Mouse (Mus musculus): ENCODE results near the gene Lrrc18. TPM values are rescaled to one million over a fixed set of nuclear protein-coding genes. Genes with fewer than 3 reads are reported as not detected.
A peak's percentile ranks its signal among the peaks of the same experiment; 100 is the strongest.

Gene Lrrc18
- total and polyA plus RNA-seq, 2 experiments from 2014 or later, result 0.14 to 0.38 TPM

- no peak for TF ChIP-seq CTCF (IDR thresholded peaks at IDR 0.05; ENCODE audit: low read depth)
- TF ChIP-seq EP300 (IDR thresholded peaks at IDR 0.05; ENCODE audit: low read depth), result no peak
- H3K4me3 ChIP-seq (ENCODE audit: low read depth, low read length), result no peak overlapping the region
- ATAC-seq (ENCODE audit: insufficient read depth, low read depth), result no peak
Observed at GRCm38 (mm10) chr14:33019050-33019449, 27.9 kb downstream of the Lrrc18 start.

GRCm38 (mm10) chr14:33019606-33020005, 28.4 kb downstream of the Lrrc18 start:
- H3K27me3 ChIP-seq (ENCODE audit: control insufficient read depth, insufficient read depth, low read length), result no peaks in the 10 kb centered on the region
- peaks cover 9% of the 10 kb centered on the region; the same call in 1 of the 2 replicates for H3K4me1 ChIP-seq (ENCODE audit: control insufficient read depth, insufficient read depth)
- no peak overlapping the region for H3K4me2 ChIP-seq (ENCODE audit: low read depth, low read length)
- H3K9me3 ChIP-seq (replicated peaks; ENCODE audit: control insufficient read depth, low read length), result no peaks in the 10 kb centered on the region
- H3K36me3 ChIP-seq (replicated peaks; ENCODE audit: control insufficient read depth, insufficient read depth, low read length), result no peaks in the 10 kb centered on the region
- H3K4me3 ChIP-seq (ENCODE audit: low read depth, low read length), result no peak overlapping the region
- WGBS, result 71% methylated on average over 5 of the region's 5 CpGs
- no peak for DNase-seq (ENCODE audit: low spot score)
- TF ChIP-seq EP300 (IDR thresholded peaks at IDR 0.05; ENCODE audit: low read depth) (no peak), CTCF (IDR thresholded peaks at IDR 0.05; ENCODE audit: low read depth) (no peak)
- no peak overlapping the region for H3K9ac ChIP-seq (replicated peaks; ENCODE audit: low read depth, low read length)
- no peak for ATAC-seq (ENCODE audit: insufficient read depth, low read depth)
- H3K27ac ChIP-seq (ENCODE audit: low read depth), result no peak overlapping the region

More at GRCm38 (mm10) chr14:33019050-33019449, 27.9 kb downstream of the Lrrc18 start:
- no peaks in the 10 kb centered on the region for H3K36me3 ChIP-seq (replicated peaks; ENCODE audit: control insufficient read depth, insufficient read depth, low read length)
- no peaks in the 10 kb centered on the region for H3K27me3 ChIP-seq (ENCODE audit: control insufficient read depth, insufficient read depth, low read length)
- DNase-seq (ENCODE audit: low spot score), result no peak
- H3K4me2 ChIP-seq (ENCODE audit: low read depth, low read length), result no peak overlapping the region
- H3K27ac ChIP-seq (ENCODE audit: low read depth), result no peak overlapping the region
- H3K4me1 ChIP-seq (ENCODE audit: control insufficient read depth, insufficient read depth), result peaks cover 11% of the 10 kb centered on the region; the same call in 1 of the 2 replicates
- H3K9me3 ChIP-seq (replicated peaks; ENCODE audit: control insufficient read depth, low read length), result no peaks in the 10 kb centered on the region
- 78% methylated on average over 3 of the region's 3 CpGs for WGBS
- H3K9ac ChIP-seq (replicated peaks; ENCODE audit: low read depth, low read length), result no peak overlapping the region

- ATAC-seq (ENCODE audit: insufficient read depth, low read depth) (no peak), DNase-seq (ENCODE audit: low spot score) (no peak)
- Histone ChIP-seq H3K36me3 (replicated peaks; ENCODE audit: control insufficient read depth, insufficient read depth, low read length) (no peaks in the 10 kb centered on the region), H3K9me3 (replicated peaks; ENCODE audit: control insufficient read depth, low read length) (no peaks in the 10 kb centered on the region), H3K27me3 (ENCODE audit: control insufficient read depth, insufficient read depth, low read length) (no peaks in the 10 kb centered on the region), H3K27ac (ENCODE audit: low read depth) (no peak overlapping the region), H3K4me1 (ENCODE audit: control insufficient read depth, insufficient read depth) (no peaks in the 10 kb centered on the region), H3K4me2 (ENCODE audit: low read depth, low read length) (no peak overlapping the region), H3K4me3 (ENCODE audit: low read depth, low read length) (no peak overlapping the region), H3K9ac (replicated peaks; ENCODE audit: low read depth, low read length) (no peak overlapping the region)
- TF ChIP-seq EP300 (IDR thresholded peaks at IDR 0.05; ENCODE audit: low read depth) (no peak), CTCF (IDR thresholded peaks at IDR 0.05; ENCODE audit: low read depth) (no peak)
- 75% methylated on average over 3 of the region's 3 CpGs for WGBS
Observed at GRCm38 (mm10) chr14:33030849-33031248, 39.7 kb downstream of the Lrrc18 start.

- peak; percentile 73 for TF ChIP-seq CTCF (IDR thresholded peaks at IDR 0.05; ENCODE audit: low read depth)
- no peak for TF ChIP-seq EP300 (IDR thresholded peaks at IDR 0.05; ENCODE audit: low read depth)
- 37% methylated on average over 6 of the region's 6 CpGs for WGBS
- no peaks in the 10 kb centered on the region for H3K36me3 ChIP-seq (replicated peaks; ENCODE audit: control insufficient read depth, insufficient read depth, low read length)
- H3K9me3 ChIP-seq (replicated peaks; ENCODE audit: control insufficient read depth, low read length), result no peaks in the 10 kb centered on the region; the same call in 1 of the 2 replicates
- H3K27me3 ChIP-seq (ENCODE audit: control insufficient read depth, insufficient read depth, low read length), result no peaks in the 10 kb centered on the region
- no peak overlapping the region for H3K4me3 ChIP-seq (ENCODE audit: low read depth, low read length)
- no peaks in the 10 kb centered on the region for H3K4me1 ChIP-seq (ENCODE audit: control insufficient read depth, insufficient read depth)
- DNase-seq (ENCODE audit: low spot score) (peak; percentile 52), ATAC-seq (ENCODE audit: insufficient read depth, low read depth) (no peak)
- H3K4me2 ChIP-seq (ENCODE audit: low read depth, low read length), result no peak overlapping the region
- no peak overlapping the region for H3K9ac ChIP-seq (replicated peaks; ENCODE audit: low read depth, low read length)
- no peak overlapping the region for H3K27ac ChIP-seq (ENCODE audit: low read depth)
Observed at GRCm38 (mm10) chr14:33033424-33033823, 42.2 kb downstream of the Lrrc18 start.

GRCm38 (mm10) chr14:33035386-33035785, 44.2 kb downstream of the Lrrc18 start:
- WGBS, result 80% methylated on average over 5 of the region's 5 CpGs
- no peak for DNase-seq (ENCODE audit: low spot score)
- H3K9ac ChIP-seq (replicated peaks; ENCODE audit: low read depth, low read length), result no peak overlapping the region
- H3K36me3 ChIP-seq (replicated peaks; ENCODE audit: control insufficient read depth, insufficient read depth, low read length), result no peaks in the 10 kb centered on the region
- no peak overlapping the region for H3K4me3 ChIP-seq (ENCODE audit: low read depth, low read length)
- H3K4me1 ChIP-seq (ENCODE audit: control insufficient read depth, insufficient read depth), result no peaks in the 10 kb centered on the region
- ATAC-seq (ENCODE audit: insufficient read depth, low read depth), result no peak
- H3K27me3 ChIP-seq (ENCODE audit: control insufficient read depth, insufficient read depth, low read length), result no peaks in the 10 kb centered on the region
- TF ChIP-seq CTCF (IDR thresholded peaks at IDR 0.05; ENCODE audit: low read depth), result no peak
- TF ChIP-seq EP300 (IDR thresholded peaks at IDR 0.05; ENCODE audit: low read depth), result no peak
- no peaks in the 10 kb centered on the region; the same call in 1 of the 2 replicates for H3K9me3 ChIP-seq (replicated peaks; ENCODE audit: control insufficient read depth, low read length)
- no peak overlapping the region for H3K4me2 ChIP-seq (ENCODE audit: low read depth, low read length)
- no peak overlapping the region for H3K27ac ChIP-seq (ENCODE audit: low read depth)

- ATAC-seq (ENCODE audit: insufficient read depth, low read depth), result no peak
- Histone ChIP-seq H3K9me3 (replicated peaks; ENCODE audit: control insufficient read depth, low read length) (no peaks in the 10 kb centered on the region; the same call in 1 of the 2 replicates), H3K4me2 (ENCODE audit: low read depth, low read length) (no peak overlapping the region), H3K9ac (replicated peaks; ENCODE audit: low read depth, low read length) (no peak overlapping the region), H3K4me3 (ENCODE audit: low read depth, low read length) (no peak overlapping the region), H3K27me3 (ENCODE audit: control insufficient read depth, insufficient read depth, low read length) (no peaks in the 10 kb centered on the region), H3K36me3 (replicated peaks; ENCODE audit: control insufficient read depth, insufficient read depth, low read length) (no peaks in the 10 kb centered on the region), H3K4me1 (ENCODE audit: control insufficient read depth, insufficient read depth) (no peaks in the 10 kb centered on the region), H3K27ac (ENCODE audit: low read depth) (no peak overlapping the region)
- DNase-seq (ENCODE audit: low spot score), result no peak
- WGBS, result 43% methylated on average over 3 of the region's 3 CpGs
- TF ChIP-seq EP300 (IDR thresholded peaks at IDR 0.05; ENCODE audit: low read depth), result no peak
- TF ChIP-seq CTCF (IDR thresholded peaks at IDR 0.05; ENCODE audit: low read depth), result peak; percentile 19; the same call in 1 of the 2 replicates
Observed at GRCm38 (mm10) chr14:33036811-33037210, 45.6 kb downstream of the Lrrc18 start.

All from heart, postnatal 0 days (tissue).